Mouse (Mus musculus) heart, adult 2 months (tissue): ENCODE data around the gene Ap2s1. TPM values are rescaled to one million over a fixed set of nuclear protein-coding genes. Genes with fewer than 3 reads are reported as not detected.

Experiments
- DNase-seq, 2 experiments: peaks; one replicate each; pipeline ENCODE4 v3.0.0; 2021
- H3K27ac ChIP-seq: fragments of 200-600 bp; 2 replicates; pipeline ENCODE4 v1.8.1; 2022
- H3K27me3 ChIP-seq: fragments of 200-500 bp; 2 replicates; pipeline ENCODE4 v1.6.1; 2012; ENCODE audit warnings: mild to moderate bottlenecking, low read length, inconsistent platforms, mixed read lengths; ENCODE audit not compliant: control insufficient read depth, insufficient read depth
- H3K36me3 ChIP-seq: fragments of 200-500 bp; 2 replicates; pipeline ENCODE4 v1.6.1; 2012; ENCODE audit warnings: low read length, inconsistent platforms; ENCODE audit not compliant: control insufficient read depth, insufficient read depth
- H3K4me1 ChIP-seq: fragments of 200-500 bp; 2 replicates; pipeline ENCODE4 v1.6.1; 2011; ENCODE audit warnings: low read length; ENCODE audit not compliant: control insufficient read depth, insufficient read depth
- H3K4me3 ChIP-seq: fragments of 200-600 bp; 2 replicates; pipeline ENCODE4 v1.8.1; 2022
- H3K79me2 ChIP-seq: fragments of 200-500 bp; replicated peaks from 2 replicates; pipeline ENCODE4 v1.6.1; 2012; ENCODE audit warnings: mild to moderate bottlenecking, inconsistent platforms, low read length, moderate library complexity, mixed read lengths; ENCODE audit not compliant: control insufficient read depth, insufficient read depth
- H3K9ac ChIP-seq: fragments of 200-500 bp; 2 replicates; pipeline ENCODE4 v1.6.1; 2012; ENCODE audit warnings: low read depth, mild to moderate bottlenecking, control low read depth, inconsistent platforms, low read length, mixed read lengths
- CTCF ChIP-seq: fragments of 200-600 bp; IDR thresholded peaks from 2 replicates; pipeline ENCODE4 v1.8.1; 2022; ENCODE audit warnings: antibody characterized with exemption, mild to moderate bottlenecking, moderate library complexity
- EP300 ChIP-seq: fragments of 200-500 bp; IDR thresholded peaks from 2 replicates; pipeline ENCODE4 v1.6.1; 2011; ENCODE audit warnings: low read depth, low read length, control low read depth; ENCODE audit not compliant: insufficient read depth
- POLR2A ChIP-seq: fragments of 200-500 bp; IDR thresholded peaks from 2 replicates; pipeline ENCODE4 v1.6.1; 2011; ENCODE audit warnings: mild to moderate bottlenecking, low read depth, low read length, control low read depth; ENCODE audit not compliant: insufficient read depth
- WGBS: fragments of 180-500 bp; shearing (Covaris S2); methylation state at CpG from one replicate; pipeline ENCODE4 v1.1.7; 2018; 5-methylcytosine and 5-hydroxymethylcytosine counted together
- intact Hi-C: fragments of 180-260 bp; cut with DNase I; formaldehyde crosslinking; loops from one replicate; pipeline ENCODE4 v1.15.1; 2025
- polyA plus RNA-seq: library from polyadenylated mRNA; depleted of rRNA; stranded (reverse); fragments of >200 nt; gene quantifications from 2 replicates; pipeline ENCODE4 v1.2.3, GENCODE M21; 2012; rRNA removed
- total RNA-seq, 2 experiments: library from RNA; stranded (reverse); gene quantifications; 2 replicates each; pipeline ENCODE4 v1.2.3; 2021

The Ap2s1 gene
- total and polyA plus RNA-seq, 3 experiments, result 69.7 to 123 (median 75.3) TPM

GRCm38 (mm10) chr7:16792316-16792715 is 54.1 kb downstream of the Ap2s1 start:
- no peak for DNase-seq
- H3K27ac ChIP-seq, result no peak overlapping the region
- WGBS, result 78% methylated on average over 5 of the region's 5 CpGs

GRCm38 (mm10) chr7:16793010-16793725 is 55.0 kb downstream of the Ap2s1 start:
- H3K9ac ChIP-seq, result no peak overlapping the region
- H3K4me1 ChIP-seq, result no peaks in the 10 kb centered on the region
- no peak for DNase-seq
- no peaks in the 10 kb centered on the region for H3K27me3 ChIP-seq
- H3K27ac ChIP-seq, result no peak overlapping the region
- TF ChIP-seq CTCF (no peak), EP300 (no peak), POLR2A (no peak)
- H3K4me3 ChIP-seq, result no peak overlapping the region
- intact Hi-C loops, result no loop called here
- no peaks in the 10 kb centered on the region for H3K79me2 ChIP-seq
- H3K36me3 ChIP-seq, result no peaks in the 10 kb centered on the region
- 66% methylated on average over 19 of the region's 19 CpGs for WGBS

More at GRCm38 (mm10) chr7:16792316-16792715, 54.1 kb downstream of the Ap2s1 start:
- no peak overlapping the region for H3K9ac ChIP-seq
- no peaks in the 10 kb centered on the region for H3K27me3 ChIP-seq
- no peak overlapping the region for H3K4me3 ChIP-seq
- no peak for TF ChIP-seq POLR2A
- TF ChIP-seq EP300, result no peak
- no peak for TF ChIP-seq CTCF
- no peaks in the 10 kb centered on the region for H3K79me2 ChIP-seq
- no peaks in the 10 kb centered on the region for H3K36me3 ChIP-seq
- no peaks in the 10 kb centered on the region for H3K4me1 ChIP-seq
- intact Hi-C loops, result no loop called here

GRCm38 (mm10) chr7:16794886-16795285 is 56.7 kb downstream of the Ap2s1 start:
- Histone ChIP-seq H3K27me3 (no peaks in the 10 kb centered on the region), H3K79me2 (no peaks in the 10 kb centered on the region), H3K27ac (no peak overlapping the region), H3K9ac (no peak overlapping the region), H3K4me3 (no peak overlapping the region), H3K36me3 (no peaks in the 10 kb centered on the region), H3K4me1 (no peaks in the 10 kb centered on the region)
- intact Hi-C loops, result no loop called here
- TF ChIP-seq EP300 (no peak), POLR2A (no peak), CTCF (no peak)
- 87% methylated on average over 5 of the region's 5 CpGs for WGBS
- DNase-seq, result no peak

Other genes with a start within 250 kb of the Ap2s1 start
- gene Arhgap35, start 123.4 kb upstream of the Ap2s1 start, total RNA-seq, result 10 to 100 TPM; 32.5 to 33.8 TPM
- gene Arhgap35, start 123.4 kb upstream of the Ap2s1 start, polyA plus RNA-seq, result 15.6 and 22.9 TPM in 2 replicates
- not detected for gene Ceacam15, start 62.7 kb upstream of the Ap2s1 start, total RNA-seq
- 0.14 TPM in 1 of 2 replicates, not detected in the other for gene Ceacam15, start 62.7 kb upstream of the Ap2s1 start, polyA plus RNA-seq
- not detected for gene Ceacam9, start 16.5 kb upstream of the Ap2s1 start, total RNA-seq
- not detected in 2 replicates for gene Ceacam9, start 16.5 kb upstream of the Ap2s1 start, polyA plus RNA-seq
- gene Slc1a5, start 42.9 kb downstream of the Ap2s1 start, total RNA-seq, result 10 to 100 TPM; 20.9 to 26.1 TPM
- gene Slc1a5, start 42.9 kb downstream of the Ap2s1 start, polyA plus RNA-seq, result 35.6 and 57.0 TPM in 2 replicates
- gene Strn4, start 77.5 kb downstream of the Ap2s1 start, total RNA-seq, result 10 to 100 TPM; 55.5 to 56.2 TPM
- 94.2 and 101 TPM in 2 replicates for gene Strn4, start 77.5 kb downstream of the Ap2s1 start, polyA plus RNA-seq
- 10 to 100 TPM; 49.5 to 52.8 TPM for gene Fkrp, start 78.3 kb downstream of the Ap2s1 start, total RNA-seq
- 40.3 and 51.3 TPM in 2 replicates for gene Fkrp, start 78.3 kb downstream of the Ap2s1 start, polyA plus RNA-seq
- gene Prkd2, start 104.5 kb downstream of the Ap2s1 start, total RNA-seq, result 10 to 100 TPM; 15.3 to 19.9 TPM
- 24.5 and 26.2 TPM in 2 replicates for gene Prkd2, start 104.5 kb downstream of the Ap2s1 start, polyA plus RNA-seq
- 10 to 100 TPM in 1 of 2 experiments, 1 to 10 TPM in 1; 8.6 to 12.1 TPM for gene Dact3, start 136.9 kb downstream of the Ap2s1 start, total RNA-seq
- 19.6 and 20.0 TPM in 2 replicates for gene Dact3, start 136.9 kb downstream of the Ap2s1 start, polyA plus RNA-seq
- 1 to 10 TPM in 1 of 2 experiments, under 1 TPM in 1; 0.47 to 1.6 TPM for gene Gng8, start 153.4 kb downstream of the Ap2s1 start, total RNA-seq
- 7.4 and 13.1 TPM in 2 replicates for gene Gng8, start 153.4 kb downstream of the Ap2s1 start, polyA plus RNA-seq
- gene Ptgir, start 168.1 kb downstream of the Ap2s1 start, total RNA-seq, result 1 to 10 TPM; 1.9 to 2.9 TPM
- gene Ptgir, start 168.1 kb downstream of the Ap2s1 start, polyA plus RNA-seq, result 5.2 and 7.4 TPM in 2 replicates
- 100 to 1,000 TPM; 168 to 175 TPM for gene Calm3, start 185.7 kb downstream of the Ap2s1 start, total RNA-seq
- gene Calm3, start 185.7 kb downstream of the Ap2s1 start, polyA plus RNA-seq, result 163 and 206 TPM in 2 replicates
- gene Pnmal2, start 206.3 kb downstream of the Ap2s1 start, total RNA-seq, result 1 to 10 TPM; 3.8 to 4.1 TPM
- gene Pnmal2, start 206.3 kb downstream of the Ap2s1 start, polyA plus RNA-seq, result 3.5 and 4.4 TPM in 2 replicates
- under 1 TPM in 1 of 2 experiments, not detected in 1; 0.11 TPM for gene Pnmal1, start 221.3 kb downstream of the Ap2s1 start, total RNA-seq
- gene Pnmal1, start 221.3 kb downstream of the Ap2s1 start, polyA plus RNA-seq, result 0.06 TPM in 2 replicates
- gene Gm42372, start 244.7 kb downstream of the Ap2s1 start, total RNA-seq, result not detected
- gene Gm42372, start 244.7 kb downstream of the Ap2s1 start, polyA plus RNA-seq, result 0.03 TPM in 1 of 2 replicates, not detected in the other